In the genomic region with DNA sequence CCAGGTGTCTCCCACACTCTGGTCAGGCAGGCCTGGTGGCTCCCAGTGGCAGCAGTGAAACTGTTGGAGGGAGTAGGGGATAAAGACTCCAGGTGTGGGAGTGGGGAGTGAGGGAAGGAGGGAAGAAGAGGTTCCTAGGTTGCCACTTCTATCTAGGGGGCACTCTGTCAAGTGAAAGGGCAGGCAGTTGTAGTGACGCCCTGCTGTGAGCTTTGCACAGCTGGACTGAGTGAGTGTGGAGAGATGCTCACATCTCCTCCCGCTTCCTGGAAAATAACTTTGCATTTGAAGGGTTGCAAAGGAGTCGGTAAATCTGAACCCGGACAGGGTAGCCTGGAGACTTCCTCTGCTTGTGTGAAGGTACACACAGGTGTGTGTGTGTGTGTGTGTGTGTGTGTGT, we compare ENCODE assay signal across 9 mouse cellular contexts. TPM values are rescaled to one million over a fixed set of nuclear protein-coding genes. Genes with fewer than 3 reads are reported as not detected.
DNase-seq lines count a peak whose midpoint lies in the region; ATAC-seq lines count a peak whose summit lies in the region.
"Had no signal": no experiment of that assay in that cellular context is flagged by ENCODE, and none has a peak within 500 bp of the region (broad histone marks: within the 10 kb centered on the region; RNA-seq: fewer than 3 reads in every experiment).

No protein-coding gene starts in this region.

- 25% methylated on average over 4 of the region's 4 CpGs for WGBS in kidney, embryonic 15.5 days
- WGBS in hindbrain, embryonic 14.5 days, result 14% methylated on average over 4 of the region's 4 CpGs
- 9% methylated on average over 4 of the region's 4 CpGs for WGBS in midbrain, embryonic 16.5 days

- H3K4me1 ChIP-seq in kidney, embryonic 15.5 days, result peaks cover 13% of the 10 kb centered on the region
- H3K4me1 ChIP-seq in hindbrain, embryonic 14.5 days (replicated peaks; ENCODE audit: control insufficient read depth, insufficient read depth, low read length), result peaks cover 9% of the 10 kb centered on the region
- peaks cover 11% of the 10 kb centered on the region for H3K4me1 ChIP-seq in midbrain, embryonic 16.5 days (ENCODE audit: control insufficient read depth, insufficient read depth, low read length)

- no peaks in the 10 kb centered on the region for H3K27me3 ChIP-seq in kidney, embryonic 15.5 days
- no peaks in the 10 kb centered on the region for H3K27me3 ChIP-seq in hindbrain, embryonic 14.5 days (ENCODE audit: control insufficient read depth, insufficient read depth, low read length)
- no peaks in the 10 kb centered on the region for H3K27me3 ChIP-seq in midbrain, embryonic 16.5 days (ENCODE audit: control insufficient read depth, insufficient read depth, low read depth, low read length)
- H3K27me3 ChIP-seq: intestine, embryonic 15.5 days had no signal

- ATAC-seq in kidney, embryonic 15.5 days (replicated peaks; ENCODE audit: low FRiP score), result no peak
- no peak for ATAC-seq in hindbrain, embryonic 14.5 days (ENCODE audit: low FRiP score)
- no peak for ATAC-seq in midbrain, embryonic 16.5 days

- 0 out of 2 replicates have a peak overlapping the region, but pooled peaks have one; percentile 97 for H3K4me2 ChIP-seq in kidney, embryonic 15.5 days
- peak overlapping the region; percentile 83; the same call in 1 of the 2 replicates for H3K4me2 ChIP-seq in hindbrain, embryonic 14.5 days (replicated peaks)
- peak overlapping the region; percentile 89; the same call in 1 of the 2 replicates for H3K4me2 ChIP-seq in midbrain, embryonic 16.5 days (ENCODE audit: low read length)

- H3K9me3 ChIP-seq in kidney, embryonic 15.5 days (replicated peaks), result no peaks in the 10 kb centered on the region
- no peaks in the 10 kb centered on the region for H3K9me3 ChIP-seq in hindbrain, embryonic 14.5 days (ENCODE audit: control insufficient read depth, low read length)
- no peaks in the 10 kb centered on the region for H3K9me3 ChIP-seq in midbrain, embryonic 16.5 days (replicated peaks; ENCODE audit: control insufficient read depth, low read length, poor library complexity, severe bottlenecking)
- H3K9me3 ChIP-seq: intestine, embryonic 15.5 days had no signal

- DNase-seq in cerebellum, adult 11-12 months, result peak; percentile 58
- no peak for DNase-seq in cerebellum, postnatal 14 days
- no peak for DNase-seq in kidney, adult 8-10 months
- DNase-seq in hindbrain, embryonic 14.5 days (ENCODE audit: low spot score), result no peak
- no peak for DNase-seq in adrenal gland, postnatal 25 days
- no peak for DNase-seq in kidney, postnatal 25 days

- no peak overlapping the region for H3K27ac ChIP-seq in kidney, embryonic 15.5 days
- no peak overlapping the region for H3K27ac ChIP-seq in hindbrain, embryonic 14.5 days
- no peak overlapping the region for H3K27ac ChIP-seq in midbrain, embryonic 16.5 days (ENCODE audit: low read length)

- no peaks in the 10 kb centered on the region for H3K36me3 ChIP-seq in kidney, embryonic 15.5 days
- no peaks in the 10 kb centered on the region for H3K36me3 ChIP-seq in hindbrain, embryonic 14.5 days (replicated peaks; ENCODE audit: control insufficient read depth, insufficient read depth)
- no peaks in the 10 kb centered on the region for H3K36me3 ChIP-seq in midbrain, embryonic 16.5 days (ENCODE audit: control insufficient read depth, insufficient read depth, low read length)
- H3K36me3 ChIP-seq: intestine, embryonic 15.5 days had no signal

- no peak overlapping the region for H3K9ac ChIP-seq in kidney, embryonic 15.5 days
- no peak overlapping the region for H3K9ac ChIP-seq in hindbrain, embryonic 14.5 days
- H3K9ac ChIP-seq in midbrain, embryonic 16.5 days (ENCODE audit: low read depth, low read length), result no peak overlapping the region

- H3K4me3 ChIP-seq in kidney, embryonic 15.5 days (replicated peaks), result no peak overlapping the region
- no peak overlapping the region for H3K4me3 ChIP-seq in hindbrain, embryonic 14.5 days (replicated peaks; ENCODE audit: low read length)
- no peak overlapping the region for H3K4me3 ChIP-seq in midbrain, embryonic 16.5 days (ENCODE audit: low read depth, low read length)

RNA-seq across cellular contexts. Expression of a gene that starts 0.7 kb away (rescaled TPM):
- polyA plus RNA-seq in kidney, embryonic 15.5 days (2015; fragmentation: Nextera tagmentation; extraction: Ambion mirVana), result 37.3 and 40.2 TPM in 2 replicates
- 50.4 and 51.1 TPM in 2 replicates for polyA plus RNA-seq in hindbrain, embryonic 14.5 days (2014; fragmentation: Nextera tagmentation; extraction: Ambion mirVana)
- 37.2 and 40.8 TPM in 2 replicates for polyA plus RNA-seq in midbrain, embryonic 16.5 days (2015; fragmentation: Nextera tagmentation; extraction: Ambion mirVana)
- total RNA-seq in adrenal gland, postnatal 25 days (2021), result 33.6 and 40.2 TPM in 2 replicates
